Comparison of ENCODE assay signal across 8 mouse cellular contexts in genomic region chr19:47536521-47537299, GRCm38 (mm10). TPM values are rescaled to one million over a fixed set of nuclear protein-coding genes. Genes with fewer than 3 reads are reported as not detected.
A peak's percentile ranks its signal among the peaks of the same experiment; 100 is the strongest.
DNase-seq lines count a peak whose midpoint lies in the region; ATAC-seq lines count a peak whose summit lies in the region.

No protein-coding gene starts in this region.

- peak; percentile 82 to 91 for DNase-seq in CD8-positive naive resting alpha-beta T cell, adult 2 months (ENCODE audit: low read depth in 2 of 2, low spot score in 2 of 2)
- DNase-seq in c-Kit-positive CD71-negative TER-119-negative erythroid progenitor cells, embryonic 14.5 days (ENCODE audit: low read depth) = peak; percentile 89
- DNase-seq in forebrain, embryonic 10.5 days (ENCODE audit: extremely low spot score, low spot score) = peak; percentile 99
- DNase-seq in kidney, postnatal 36 days = peak; percentile 99 to 100
- peak; percentile 95 for DNase-seq in telencephalon, adult 2 months (ENCODE audit: low read depth, low spot score)

- WGBS in forebrain, embryonic 10.5 days = 5% methylated on average over 39 of the region's 39 CpGs
- 3% methylated on average over 37 of the region's 39 CpGs for WGBS in heart, embryonic 16.5 days
- 2% methylated on average over 39 of the region's 39 CpGs for WGBS in liver, embryonic 15.5 days (ENCODE audit: insufficient replicate concordance)
- WGBS in neural tube, embryonic 12.5 days = 5% methylated on average over 39 of the region's 39 CpGs

- H3K4me1 ChIP-seq in forebrain, embryonic 10.5 days = peaks cover 34% of the 10 kb centered on the region
- H3K4me1 ChIP-seq in heart, embryonic 16.5 days (ENCODE audit: control insufficient read depth, insufficient read depth, low read length) = peaks cover 29% of the 10 kb centered on the region
- peaks cover 39% of the 10 kb centered on the region for H3K4me1 ChIP-seq in liver, embryonic 15.5 days (replicated peaks)
- H3K4me1 ChIP-seq in neural tube, embryonic 12.5 days = peaks cover 15% of the 10 kb centered on the region; the same call in 1 of the 2 replicates

- ATAC-seq in heart, embryonic 16.5 days (replicated peaks; ENCODE audit: extremely low read depth, insufficient read depth, low FRiP score) = peak; percentile 91
- peak; percentile 92 for ATAC-seq in liver, embryonic 15.5 days (ENCODE audit: insufficient read depth)
- peak; percentile 97 for ATAC-seq in neural tube, embryonic 12.5 days (ENCODE audit: low FRiP score, low read depth)

- peak overlapping the region; percentile 91 for H3K27ac ChIP-seq in forebrain, embryonic 10.5 days
- peak overlapping the region; percentile 95 for H3K27ac ChIP-seq in heart, embryonic 16.5 days (ENCODE audit: low read length)
- peak overlapping the region; percentile 72 for H3K27ac ChIP-seq in liver, embryonic 15.5 days (replicated peaks)
- H3K27ac ChIP-seq in neural tube, embryonic 12.5 days = no peak overlapping the region

- H3K36me3 ChIP-seq in forebrain, embryonic 10.5 days (replicated peaks) = peaks cover 23% of the 10 kb centered on the region
- H3K36me3 ChIP-seq in heart, embryonic 16.5 days (ENCODE audit: control insufficient read depth, insufficient read depth) = peaks cover 7% of the 10 kb centered on the region
- peaks cover 10% of the 10 kb centered on the region; the same call in 1 of the 2 replicates for H3K36me3 ChIP-seq in liver, embryonic 15.5 days (replicated peaks)
- peaks cover 9% of the 10 kb centered on the region; the same call in 1 of the 2 replicates for H3K36me3 ChIP-seq in neural tube, embryonic 12.5 days

- peak overlapping the region; percentile 83 for H3K9ac ChIP-seq in heart, embryonic 16.5 days (ENCODE audit: low read length)
- H3K9ac ChIP-seq in liver, embryonic 15.5 days = peak overlapping the region; percentile 59
- H3K9ac ChIP-seq in neural tube, embryonic 12.5 days = peak overlapping the region; percentile 54

- peaks cover 9% of the 10 kb centered on the region; the same call in 1 of the 2 replicates for H3K27me3 ChIP-seq in forebrain, embryonic 10.5 days (ENCODE audit: poor library complexity, severe bottlenecking)
- H3K27me3 ChIP-seq in heart, embryonic 16.5 days (ENCODE audit: control insufficient read depth, insufficient read depth, low read length) = no peaks in the 10 kb centered on the region
- 0 out of 2 replicates have a peak, but pooled peaks cover 5% of the 10 kb centered on the region for H3K27me3 ChIP-seq in liver, embryonic 15.5 days
- no peaks in the 10 kb centered on the region for H3K27me3 ChIP-seq in neural tube, embryonic 12.5 days (replicated peaks)

- peak overlapping the region; percentile 66 for H3K4me3 ChIP-seq in forebrain, embryonic 10.5 days
- peak overlapping the region; percentile 75 for H3K4me3 ChIP-seq in heart, embryonic 16.5 days (ENCODE audit: low read length)
- H3K4me3 ChIP-seq in liver, embryonic 15.5 days (replicated peaks) = peak overlapping the region; percentile 65
- peak overlapping the region; percentile 45 for H3K4me3 ChIP-seq in neural tube, embryonic 12.5 days

- H3K9me3 ChIP-seq in forebrain, embryonic 10.5 days = peaks cover 8% of the 10 kb centered on the region
- peaks cover 3% of the 10 kb centered on the region for H3K9me3 ChIP-seq in heart, embryonic 16.5 days (replicated peaks; ENCODE audit: control insufficient read depth, low read length)
- no peaks in the 10 kb centered on the region for H3K9me3 ChIP-seq in liver, embryonic 15.5 days (replicated peaks)
- H3K9me3 ChIP-seq in neural tube, embryonic 12.5 days = no peaks in the 10 kb centered on the region

- peak overlapping the region; percentile 89 for H3K4me2 ChIP-seq in heart, embryonic 16.5 days (ENCODE audit: low read depth, low read length)
- peak overlapping the region; percentile 84 for H3K4me2 ChIP-seq in liver, embryonic 15.5 days
- peak overlapping the region; percentile 61 for H3K4me2 ChIP-seq in neural tube, embryonic 12.5 days (replicated peaks)

RNA-seq across cellular contexts. Expression of gene Stn1, which starts 0.6 kb away (rescaled TPM):
- 64.3 and 68.1 TPM in 2 replicates for polyA plus RNA-seq in forebrain, embryonic 10.5 days (2016; fragmentation: Nextera tagmentation; extraction: Ambion mirVana)
- polyA plus RNA-seq in heart, embryonic 16.5 days (2015; fragmentation: Nextera tagmentation; extraction: Ambion mirVana) = 37.3 and 38.5 TPM in 2 replicates
- polyA plus RNA-seq in liver, embryonic 15.5 days (2015; fragmentation: Nextera tagmentation; extraction: Ambion mirVana) = 8.4 and 8.7 TPM in 2 replicates
- 38.4 and 39.8 TPM in 2 replicates for polyA plus RNA-seq in neural tube, embryonic 12.5 days (2016; fragmentation: Nextera tagmentation; extraction: Ambion mirVana)

RNA-seq across cellular contexts. Expression of gene Slk, which starts 42.8 kb away (rescaled TPM):
- polyA plus RNA-seq in forebrain, embryonic 10.5 days (2016; fragmentation: Nextera tagmentation; extraction: Ambion mirVana) = 8.8 and 10.3 TPM in 2 replicates
- 12.5 and 13.0 TPM in 2 replicates for polyA plus RNA-seq in heart, embryonic 16.5 days (2015; fragmentation: Nextera tagmentation; extraction: Ambion mirVana)
- polyA plus RNA-seq in liver, embryonic 15.5 days (2015; fragmentation: Nextera tagmentation; extraction: Ambion mirVana) = 5.4 and 6.5 TPM in 2 replicates
- polyA plus RNA-seq in neural tube, embryonic 12.5 days (2016; fragmentation: Nextera tagmentation; extraction: Ambion mirVana) = 10.4 and 10.9 TPM in 2 replicates
